Mouse (Mus musculus) retina, adult 2 months (tissue): ENCODE measurements around the gene Prmt3.

ENCODE experiments used
- DNase-seq: peaks from one replicate; pipeline ENCODE4 v3.0.0-alpha.2; 2012; ENCODE audit warnings: low read depth, low spot score

Prmt3 gene

DNA sequence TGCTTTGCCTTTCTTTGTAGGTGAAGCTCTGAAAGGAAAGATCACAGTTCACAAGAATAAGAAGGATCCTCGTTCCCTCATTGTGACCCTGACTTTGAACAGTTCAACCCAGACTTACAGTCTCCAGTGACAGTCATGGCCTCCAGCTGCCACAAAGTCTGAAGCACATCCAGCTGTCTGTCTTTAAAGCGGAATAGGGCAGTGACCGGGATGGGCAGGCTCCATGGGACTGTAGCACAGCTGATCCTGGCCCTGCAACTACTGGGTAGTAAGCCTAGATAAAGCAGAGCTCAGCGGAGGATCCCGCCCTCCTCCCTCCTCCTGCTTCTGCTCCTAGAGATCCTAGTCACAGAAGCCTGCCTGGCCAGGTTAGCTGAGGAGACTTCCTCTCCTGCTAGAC, 79.2 kb downstream of the Prmt3 start:
- DNase-seq = no peak

DNA sequence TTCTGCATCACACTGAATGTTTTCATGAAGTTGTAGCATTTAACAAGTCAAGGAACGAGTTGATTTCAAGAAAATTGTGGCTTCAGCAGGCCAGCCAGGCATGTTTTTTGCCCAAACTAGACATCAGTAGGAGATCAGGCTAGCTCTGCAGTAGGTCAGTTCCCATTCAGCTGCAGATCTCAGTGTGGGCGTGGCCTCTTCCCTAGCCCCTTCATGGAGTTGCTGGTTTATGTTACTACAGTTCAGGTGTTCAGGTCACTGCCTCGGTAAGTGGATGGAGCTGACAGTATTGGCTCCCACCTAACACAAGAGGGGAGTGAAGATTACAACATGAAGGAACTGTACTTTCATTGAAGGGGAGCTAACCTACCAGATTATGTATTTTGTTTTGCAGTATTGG, 80.1 kb downstream of the Prmt3 start:
- DNase-seq = no peak

DNA sequence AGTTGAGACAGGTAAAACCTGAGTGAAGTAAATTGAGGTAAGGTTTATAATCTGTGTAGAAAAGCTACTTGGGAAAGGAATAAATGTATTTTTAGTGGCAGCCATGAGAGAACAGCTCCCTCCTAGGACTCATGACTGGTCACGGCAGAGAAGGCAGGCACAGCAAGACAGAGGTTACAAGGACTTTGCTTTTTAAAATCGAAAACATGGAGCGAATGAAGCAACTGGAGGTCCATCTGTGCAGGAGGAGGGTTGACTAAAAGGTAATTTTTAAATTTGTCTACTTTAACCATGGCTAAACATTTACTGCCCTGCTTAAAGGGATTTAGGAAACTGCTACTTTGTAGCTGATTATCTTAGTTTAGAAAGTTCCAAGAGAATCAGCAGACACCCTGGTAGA, 81.7 kb downstream of the Prmt3 start:
- DNase-seq = no peak

DNA sequence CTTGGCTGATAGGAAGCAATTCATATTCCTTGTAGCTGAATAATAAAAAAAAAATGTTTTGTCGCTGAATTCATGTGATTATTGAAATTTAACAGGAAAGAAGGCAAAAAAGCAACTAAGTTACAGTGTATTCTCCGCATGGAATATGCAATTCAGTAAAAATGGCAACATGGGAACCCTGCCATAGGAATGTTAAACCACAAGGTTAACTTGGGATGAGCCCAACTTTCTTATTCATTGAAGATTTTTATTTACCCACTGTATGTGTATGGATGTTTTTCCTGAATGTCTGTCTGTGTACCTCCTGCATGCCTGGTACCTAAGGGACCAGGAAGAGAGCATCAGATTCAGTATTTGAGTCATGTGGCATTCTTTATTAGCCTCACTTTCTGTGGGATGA, 83.0 kb downstream of the Prmt3 start:
- DNase-seq = no peak

DNA sequence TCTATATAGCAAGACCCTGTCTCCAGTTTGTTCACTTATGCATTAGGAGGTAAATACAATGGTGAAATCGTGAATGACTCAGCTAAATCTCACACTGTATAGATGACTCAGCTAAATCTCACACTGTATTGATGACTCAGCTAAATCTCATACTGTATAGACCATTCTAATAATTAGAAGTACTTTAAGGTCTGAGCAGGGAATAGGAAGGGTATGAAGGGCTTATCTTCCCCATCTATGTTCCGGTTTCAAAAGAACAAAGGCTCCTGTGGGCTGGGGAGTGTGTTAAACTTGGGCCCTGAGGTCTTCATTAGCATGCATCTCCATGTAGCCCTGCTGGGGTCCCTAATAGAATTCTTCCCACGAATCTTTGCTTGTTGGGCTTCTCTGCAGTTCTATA, 85.6 kb downstream of the Prmt3 start:
- DNase-seq = no peak

DNA sequence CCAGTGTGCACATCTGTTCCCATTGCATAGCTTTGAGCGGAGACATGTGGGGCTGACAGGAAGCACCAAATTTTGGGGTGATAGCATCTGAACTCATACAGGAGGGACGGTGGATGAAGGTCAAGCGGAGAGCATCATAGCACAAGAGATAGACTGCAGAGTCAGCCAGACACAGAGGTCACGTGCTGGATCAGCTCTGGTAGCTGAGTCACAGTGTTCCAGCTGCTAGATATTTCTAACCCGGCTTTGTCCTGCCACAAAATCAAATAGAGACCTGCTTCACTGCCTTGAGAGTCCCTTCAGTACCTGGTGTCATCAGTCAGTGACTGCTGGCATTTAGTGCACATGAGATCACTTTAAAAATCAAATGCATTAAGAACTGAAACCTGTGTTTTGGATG, 91.5 kb downstream of the Prmt3 start:
- no peak for DNase-seq

DNA sequence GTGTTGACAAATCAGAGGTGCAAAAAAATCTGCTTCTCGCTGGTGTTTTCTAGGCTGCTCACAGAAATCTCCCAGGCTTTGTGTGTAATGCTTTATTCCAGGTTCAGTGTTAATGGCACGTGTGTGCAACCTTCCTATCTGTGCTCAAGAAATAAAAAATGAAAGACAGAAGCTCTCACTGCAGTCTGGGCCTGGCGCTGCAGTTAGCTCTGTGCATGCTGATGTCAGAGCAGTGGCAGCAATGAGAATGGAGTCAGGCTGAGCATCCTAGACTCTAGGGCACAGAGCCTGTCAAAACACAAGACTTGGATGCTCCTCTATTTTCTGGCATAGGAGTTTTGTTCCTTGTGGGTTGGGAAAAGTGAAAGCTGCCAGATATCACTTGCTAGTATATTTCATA, 92.1 kb downstream of the Prmt3 start:
- no peak for DNase-seq

DNA sequence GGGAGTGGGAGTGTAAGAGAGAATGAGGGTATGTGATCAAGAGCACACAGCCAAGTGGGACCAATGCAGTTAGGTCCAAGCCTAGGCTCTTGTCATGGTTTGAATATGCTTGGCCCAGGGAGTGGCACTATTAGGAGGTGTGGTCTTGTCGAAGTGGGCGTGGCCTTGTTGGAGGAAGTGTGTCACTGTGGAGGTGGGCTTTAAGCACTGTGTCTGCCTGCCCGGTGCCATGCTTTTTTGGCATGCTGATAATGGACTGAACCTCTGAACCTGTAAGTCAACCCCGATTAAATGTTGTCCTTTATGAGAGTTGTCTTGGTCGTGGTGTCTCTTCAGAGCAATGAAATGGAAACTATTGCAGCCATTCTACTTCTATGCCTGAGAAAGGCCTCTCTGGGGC, 99.2 kb downstream of the Prmt3 start:
- DNase-seq = no peak

DNA sequence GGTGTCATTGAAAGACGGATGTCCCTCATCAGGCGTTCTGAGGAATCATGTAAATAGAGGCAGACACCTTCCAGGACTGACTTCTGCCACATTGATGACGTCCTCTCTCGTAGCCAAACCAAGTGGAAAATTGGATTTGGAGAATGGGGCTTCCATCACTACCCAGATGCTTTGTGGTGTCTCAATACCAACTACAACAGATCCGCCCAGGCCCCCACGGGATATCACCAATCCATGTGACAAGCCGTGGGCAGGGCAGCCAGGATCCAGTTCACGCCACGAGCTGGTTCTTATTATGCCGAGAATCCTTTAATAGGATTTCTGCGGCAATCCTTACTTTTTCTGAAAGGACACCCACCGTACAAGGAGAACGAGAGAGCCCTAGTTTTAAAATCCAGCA, 100.9 kb downstream of the Prmt3 start:
- no peak for DNase-seq

DNA sequence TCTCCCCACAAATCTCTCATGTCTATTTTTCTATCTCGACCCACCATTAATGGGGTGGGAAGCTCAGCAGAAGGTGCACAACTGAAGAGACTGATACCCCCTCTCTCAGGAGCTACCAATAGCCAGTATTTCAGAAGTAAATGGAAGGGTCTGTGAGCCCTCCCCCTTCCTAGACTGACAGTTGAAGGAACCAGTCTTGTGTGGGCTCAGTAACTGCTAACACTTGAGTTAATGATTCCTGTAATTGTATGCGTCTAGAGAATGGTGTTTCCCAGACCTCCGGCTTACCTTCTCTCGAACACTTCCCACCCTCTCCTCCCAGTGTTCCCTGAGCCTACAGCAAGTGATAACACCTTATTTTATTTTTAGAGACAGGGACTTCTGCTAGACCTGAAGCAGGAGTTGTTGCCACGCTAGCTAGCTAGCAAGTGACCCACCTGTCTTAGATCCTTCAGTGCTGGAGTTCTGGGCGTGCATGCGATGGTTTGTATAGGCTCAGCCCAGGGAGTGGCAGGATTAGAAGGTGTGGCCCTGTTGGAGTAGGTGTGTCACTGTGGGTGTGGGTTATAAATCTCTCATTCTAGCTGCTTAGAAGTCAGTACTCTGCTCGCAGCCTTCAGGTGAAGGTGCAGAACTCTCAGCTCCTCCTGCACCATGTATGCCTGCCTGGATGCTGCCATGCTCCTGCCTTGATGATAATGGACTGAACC, 102.0 kb downstream of the Prmt3 start:
- no peak for DNase-seq

DNA sequence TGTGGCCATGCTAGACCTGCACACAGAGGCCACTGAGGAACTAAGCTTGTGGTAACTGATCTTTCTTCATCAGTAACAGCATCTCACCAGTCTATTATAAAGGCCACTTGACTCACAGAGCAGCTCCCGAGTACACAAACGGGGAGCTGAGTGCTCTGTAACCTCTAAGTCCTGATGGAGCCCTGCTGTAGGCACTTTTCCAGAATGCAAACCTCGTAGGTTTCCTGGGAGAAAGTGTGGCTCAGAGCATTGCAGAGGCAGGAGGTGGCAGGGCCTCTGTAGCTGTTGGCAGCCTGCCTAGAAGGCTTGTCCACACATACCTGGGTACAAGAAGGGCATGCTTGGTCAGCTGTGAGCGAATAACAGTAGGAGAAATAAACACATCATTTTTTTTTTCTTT, 104.1 kb downstream of the Prmt3 start:
- DNase-seq = no peak

DNA sequence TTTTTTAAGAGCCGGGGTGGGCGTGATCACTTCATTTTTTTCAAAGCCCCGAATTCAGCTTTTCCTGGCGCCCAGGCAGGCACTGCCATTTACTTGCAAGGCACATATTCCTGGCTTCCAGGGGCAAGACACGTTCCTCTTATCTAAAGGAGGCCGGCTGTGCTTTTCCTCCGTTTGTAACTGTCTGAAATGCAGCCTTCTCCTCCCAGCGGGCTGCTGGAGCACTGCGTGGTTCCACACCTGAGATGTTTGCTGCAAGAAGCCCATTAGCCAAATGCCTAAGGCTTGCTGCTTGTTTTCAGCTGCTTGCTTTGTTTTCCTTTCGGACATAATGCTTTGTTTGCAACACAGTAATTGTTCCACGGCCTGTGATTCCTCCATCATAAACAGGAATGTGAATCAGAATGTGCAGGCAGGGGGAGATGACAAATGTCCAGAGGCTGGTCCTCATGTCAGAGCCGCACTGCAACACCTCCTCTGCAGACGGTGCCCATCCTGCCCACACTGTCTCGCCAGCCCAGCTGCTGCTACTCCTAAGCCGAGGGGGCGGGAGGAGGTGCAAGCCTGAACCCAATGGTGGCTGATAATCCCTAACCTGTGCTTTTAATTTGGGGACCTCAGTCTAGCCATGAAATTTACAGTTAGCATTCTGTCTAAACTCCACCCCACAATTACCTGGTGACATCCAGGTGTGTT, 104.7 kb downstream of the Prmt3 start:
- DNase-seq = no peak

DNA sequence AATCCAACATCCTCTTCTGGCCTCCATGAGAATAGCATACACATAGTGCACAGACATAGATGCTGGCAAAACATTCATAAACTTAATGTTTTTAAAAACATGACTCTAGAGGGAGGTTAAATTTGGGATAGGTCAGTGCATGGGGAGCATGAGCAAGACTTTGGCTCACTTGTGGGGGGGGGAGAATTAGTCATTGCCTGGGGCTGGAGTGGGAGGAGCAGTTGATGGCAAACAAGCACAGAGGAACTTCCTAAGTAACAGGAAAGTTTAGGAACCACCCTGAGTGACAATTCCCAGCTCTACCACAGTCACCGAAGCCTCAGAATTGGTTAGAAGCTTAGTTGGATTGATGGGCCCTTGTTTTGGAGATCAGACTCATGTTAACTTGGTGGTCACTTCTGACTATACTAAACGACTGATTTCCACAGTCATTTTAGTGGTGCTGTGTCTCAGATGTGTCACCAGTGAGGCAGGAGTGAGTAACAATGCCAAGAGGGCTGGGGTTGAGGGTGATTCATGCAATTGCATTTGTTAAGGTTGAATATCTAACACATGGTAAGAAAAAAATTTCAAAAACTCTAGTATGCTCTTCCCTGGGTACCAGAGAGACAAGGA, 109.7 kb downstream of the Prmt3 start:
- DNase-seq = no peak

DNA sequence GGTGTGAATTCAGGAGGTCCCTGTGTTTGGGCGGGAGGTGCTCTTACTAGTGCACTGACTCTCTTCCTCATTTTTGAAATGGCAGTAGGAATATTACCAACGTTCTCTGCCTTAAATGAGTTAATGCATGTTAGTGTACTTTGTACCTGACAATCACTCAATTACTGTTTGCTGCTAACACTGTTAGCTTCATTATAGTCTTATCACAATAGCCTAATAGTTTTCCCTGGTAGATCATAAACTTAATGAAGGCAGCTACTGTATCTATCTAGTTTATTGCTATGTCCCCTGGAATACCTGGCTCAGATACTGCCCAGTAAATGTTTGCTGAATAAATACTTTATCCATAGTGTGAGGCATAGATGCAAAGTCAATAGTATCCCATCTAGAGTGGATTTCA, 116.6 kb downstream of the Prmt3 start:
- DNase-seq = no peak

DNA sequence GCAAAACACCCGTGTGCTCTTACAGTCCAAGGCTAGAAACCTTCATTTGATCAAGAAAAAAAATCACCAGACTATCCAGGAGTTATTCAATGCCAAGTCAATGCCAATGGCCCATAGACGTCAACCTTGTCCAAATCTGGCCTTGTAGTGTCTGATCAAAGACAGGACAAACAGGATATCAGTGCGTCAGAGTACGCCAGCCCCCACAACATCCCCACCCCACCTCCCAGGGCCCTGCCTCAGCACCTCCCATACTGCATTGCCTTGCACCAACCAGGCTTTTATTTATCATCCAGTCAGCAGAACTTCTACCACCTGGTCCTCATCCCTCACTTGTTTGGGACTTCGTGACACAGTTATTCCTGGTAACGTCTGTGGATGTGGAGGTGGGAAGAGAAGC, 117.2 kb downstream of the Prmt3 start:
- no peak for DNase-seq

DNA sequence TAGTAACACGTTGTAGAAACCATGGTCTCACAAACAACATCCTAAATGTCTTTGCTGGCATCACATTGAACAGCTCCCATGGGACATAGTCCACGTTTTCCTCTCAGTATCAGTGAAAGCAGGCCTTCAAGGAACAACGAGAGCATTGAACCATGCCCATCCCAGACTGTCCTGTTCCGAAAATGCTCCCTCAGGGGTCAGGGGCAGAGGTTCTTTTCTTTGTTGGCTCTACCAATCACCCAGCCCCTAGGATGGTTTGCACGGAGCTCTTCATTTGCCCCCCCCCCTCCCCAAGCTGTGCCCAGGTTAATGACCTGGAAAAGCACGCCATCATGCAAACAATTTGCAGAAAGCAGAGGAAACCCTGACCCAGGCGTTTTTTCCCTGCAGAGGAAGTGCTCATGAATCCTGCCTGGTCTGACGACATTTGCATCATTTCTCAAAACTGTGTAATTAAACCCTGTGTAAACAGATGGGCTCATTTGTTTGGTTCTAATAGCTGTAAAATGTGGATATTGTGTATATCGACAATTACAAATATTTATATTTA, 123.9 kb downstream of the Prmt3 start:
- DNase-seq = no peak

DNA sequence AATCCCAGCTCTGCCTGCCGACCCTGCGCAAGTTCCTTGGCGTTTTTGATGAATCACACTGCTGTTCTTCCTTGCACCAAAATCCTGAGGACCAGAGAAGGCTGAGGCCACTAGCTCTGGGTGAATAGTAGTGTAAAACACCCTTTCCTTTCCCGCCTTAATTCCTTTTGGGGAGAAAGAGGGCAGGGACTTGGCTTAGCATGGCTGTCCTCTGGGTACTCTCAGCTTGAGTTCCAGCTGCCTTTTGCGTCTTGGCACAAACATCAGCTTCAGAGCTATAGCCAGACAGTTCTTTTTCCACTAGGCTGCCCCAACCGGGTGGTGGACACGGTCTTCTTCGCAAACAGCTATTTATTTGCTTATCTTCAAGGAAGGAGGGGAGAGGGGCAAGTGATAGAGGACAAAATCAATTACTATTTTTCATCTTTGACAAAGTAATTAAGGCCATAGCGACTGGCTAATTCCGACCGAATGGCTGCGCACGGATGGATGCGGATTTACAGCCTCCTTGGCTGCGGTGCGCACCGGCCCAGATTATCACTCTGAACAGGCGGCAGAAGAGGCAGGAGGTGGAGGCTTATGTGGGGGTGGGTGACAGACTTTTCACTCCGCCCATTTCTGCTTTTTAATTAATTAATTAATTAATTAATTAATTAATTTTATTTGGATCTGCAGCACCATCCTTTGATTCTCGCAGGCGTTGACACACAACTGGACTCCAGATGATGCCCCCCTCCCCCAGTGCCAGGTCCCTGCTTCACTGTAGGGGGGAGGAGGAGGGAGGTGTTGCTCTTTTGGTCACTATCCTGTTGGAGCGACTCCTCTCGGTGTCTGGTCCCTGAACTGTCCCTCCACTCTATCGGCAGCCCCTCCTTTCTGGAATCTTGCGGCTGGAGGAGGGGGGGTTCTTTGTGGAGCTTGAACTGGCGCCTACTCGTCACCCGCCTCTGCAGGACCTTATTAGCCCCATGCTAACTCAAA, 129.3 kb downstream of the Prmt3 start:
- no peak for DNase-seq
